Mouse (Mus musculus) heart, embryonic 14.5 days (tissue): ENCODE results near the gene Ebf1. TPM values are rescaled to one million over a fixed set of nuclear protein-coding genes. Genes with fewer than 3 reads are reported as not detected.

ENCODE experiments used
- ATAC-seq: fragments of 200-750 bp; cut with Nextera tagmentation; 2 replicates; pipeline ENCODE4 v1.8.0; 2017; ENCODE audit warnings: low read depth, moderate TSS enrichment; ENCODE audit not compliant: insufficient number of reproducible peaks, insufficient read depth, low FRiP score
- H3K27ac ChIP-seq, 2 experiments: fragments of 200-500 bp in 1 of 2; fragments of 300-500 bp in 1 of 2; sonication (generic) in 1 of 2; replicated peaks in 1 of 2; 2 replicates each; pipeline ENCODE4 v1.5.1; 2012 to 2014; ENCODE audit warnings: low read depth in 2 of 2, low read length in 2 of 2, control low read depth in 1 of 2, mild to moderate bottlenecking in 1 of 2, mixed read lengths in 1 of 2; ENCODE audit not compliant: control insufficient read depth in 1 of 2, insufficient read depth in 1 of 2
- H3K27me3 ChIP-seq: fragments of 300-500 bp; sonication (generic); 2 replicates; pipeline ENCODE4 v1.6.1; 2014; ENCODE audit warnings: mild to moderate bottlenecking, low read length, control low read depth; ENCODE audit not compliant: control insufficient read depth, insufficient read depth
- H3K36me3 ChIP-seq: fragments of 300-500 bp; sonication (generic); 2 replicates; pipeline ENCODE4 v1.6.1; 2014; ENCODE audit warnings: mild to moderate bottlenecking, control low read depth, low read length, mixed read lengths; ENCODE audit not compliant: control insufficient read depth, insufficient read depth
- H3K4me1 ChIP-seq, 2 experiments: fragments of 200-500 bp in 1 of 2; fragments of 300-500 bp in 1 of 2; sonication (generic) in 1 of 2; 2 replicates each; pipeline ENCODE4 v1.6.1; 2012 to 2014; ENCODE audit warnings: low read length in 2 of 2, control low read depth in 1 of 2, mixed read lengths in 1 of 2; ENCODE audit not compliant: control insufficient read depth in 2 of 2, insufficient read depth in 2 of 2
- H3K4me2 ChIP-seq: fragments of 300-500 bp; sonication (generic); 2 replicates; pipeline ENCODE4 v1.6.1; 2014; ENCODE audit warnings: mild to moderate bottlenecking, low read length
- H3K4me3 ChIP-seq, 2 experiments: fragments of 200-500 bp in 1 of 2; fragments of 300-500 bp in 1 of 2; sonication (generic) in 1 of 2; 2 replicates each; pipeline ENCODE4 v1.5.1; 2012 to 2014; ENCODE audit warnings: low read length in 2 of 2, mild to moderate bottlenecking in 2 of 2, control low read depth in 1 of 2, low read depth in 1 of 2, moderate library complexity in 1 of 2; ENCODE audit not compliant: control insufficient read depth in 1 of 2, insufficient read depth in 1 of 2
- H3K9ac ChIP-seq: fragments of 300-500 bp; sonication (generic); 2 replicates; pipeline ENCODE4 v1.6.1; 2014; ENCODE audit warnings: mild to moderate bottlenecking, low read length
- H3K9me3 ChIP-seq: fragments of 300-500 bp; sonication (generic); 2 replicates; pipeline ENCODE4 v1.6.1; 2016; ENCODE audit warnings: low read length, control low read depth; ENCODE audit not compliant: control insufficient read depth
- WGBS: fragments of 180-500 bp; shearing (Covaris S2); extraction: QIAGEN DNeasy Blood & Tissue Kit; methylation state at CpG from one replicate; pipeline ENCODE4 v1.1.7; 2014; 5-methylcytosine and 5-hydroxymethylcytosine counted together
- polyA plus RNA-seq: library from polyadenylated mRNA; unstranded; fragments of >200 nt; fragmentation: Nextera tagmentation; extraction: Ambion mirVana; gene quantifications from 2 replicates; pipeline ENCODE4 v1.2.1, GENCODE M21; 2014

Ebf1 gene
- polyA plus RNA-seq, 1 experiment from 2014 or later, result 17.0 TPM

- H3K36me3 ChIP-seq, result no peaks in the 10 kb centered on the region
- H3K4me3 ChIP-seq, result no peak overlapping the region
- ATAC-seq, result no peak
- peak overlapping the region in 1 of 2 experiments; percentile 78; a peak in 1 of 4 replicates for H3K27ac ChIP-seq
- no peaks in the 10 kb centered on the region for H3K9me3 ChIP-seq
- no peaks in the 10 kb centered on the region for H3K27me3 ChIP-seq
- peaks cover 10 to 39% of the 10 kb centered on the region in 2 experiments for H3K4me1 ChIP-seq
- 70% methylated on average over 12 of the region's 12 CpGs for WGBS
- H3K4me2 ChIP-seq, result no peak overlapping the region; the same call in 1 of the 2 replicates
- H3K9ac ChIP-seq, result no peak overlapping the region; the same call in 1 of the 2 replicates
Observed at GRCm38 (mm10) chr11:44686378-44686777, 69.3 kb downstream of the Ebf1 start.

GRCm38 (mm10) chr11:44688542-44688941 is 71.4 kb downstream of the Ebf1 start:
- no peaks in the 10 kb centered on the region for H3K9me3 ChIP-seq
- peaks cover 10 to 34% of the 10 kb centered on the region in 2 experiments for H3K4me1 ChIP-seq
- no peaks in the 10 kb centered on the region for H3K27me3 ChIP-seq
- WGBS, result 72% methylated on average over 3 of the region's 3 CpGs
- no peak overlapping the region for H3K4me2 ChIP-seq
- no peak overlapping the region for H3K4me3 ChIP-seq
- ATAC-seq, result no peak
- H3K9ac ChIP-seq, result no peak overlapping the region
- no peaks in the 10 kb centered on the region for H3K36me3 ChIP-seq
- H3K27ac ChIP-seq, result no peak overlapping the region

GRCm38 (mm10) chr11:44689571-44690264 is 72.6 kb downstream of the Ebf1 start:
- Histone ChIP-seq H3K4me3 (no peak overlapping the region), H3K4me2 (no peak overlapping the region), H3K36me3 (no peaks in the 10 kb centered on the region), H3K9me3 (no peaks in the 10 kb centered on the region), H3K9ac (no peak overlapping the region), H3K27me3 (no peaks in the 10 kb centered on the region), H3K27ac (no peak overlapping the region), H3K4me1 (peaks cover 10 to 24% of the 10 kb centered on the region in 2 experiments)
- 64% methylated on average over 7 of the region's 7 CpGs for WGBS
- no peak for ATAC-seq

GRCm38 (mm10) chr11:44690265-44690572 is 73.1 kb downstream of the Ebf1 start:
- H3K9me3 ChIP-seq, result no peaks in the 10 kb centered on the region
- no peak overlapping the region for H3K4me2 ChIP-seq
- ATAC-seq, result no peak
- H3K27me3 ChIP-seq, result no peaks in the 10 kb centered on the region
- H3K4me1 ChIP-seq, result peaks cover 10 to 19% of the 10 kb centered on the region in 2 experiments
- no peak overlapping the region for H3K27ac ChIP-seq
- H3K4me3 ChIP-seq, result no peak overlapping the region
- no peaks in the 10 kb centered on the region for H3K36me3 ChIP-seq
- H3K9ac ChIP-seq, result no peak overlapping the region
- WGBS, result 70% methylated on average over 5 of the region's 5 CpGs

GRCm38 (mm10) chr11:44695416-44695815 is 78.3 kb downstream of the Ebf1 start:
- Histone ChIP-seq H3K27ac (no peak overlapping the region), H3K27me3 (no peaks in the 10 kb centered on the region), H3K9me3 (no peaks in the 10 kb centered on the region), H3K4me2 (no peak overlapping the region), H3K4me1 (peaks cover 5 to 8% of the 10 kb centered on the region in 2 experiments; a peak in 3 of 4 replicates), H3K36me3 (no peaks in the 10 kb centered on the region), H3K9ac (no peak overlapping the region), H3K4me3 (no peak overlapping the region)
- no peak for ATAC-seq
- WGBS, result 92% methylated on average over 9 of the region's 9 CpGs

GRCm38 (mm10) chr11:44696539-44697201 is 79.6 kb downstream of the Ebf1 start:
- no peaks in the 10 kb centered on the region for H3K27me3 ChIP-seq
- ATAC-seq, result no peak
- peak overlapping the region; percentile 6; the same call in 1 of the 2 replicates for H3K9ac ChIP-seq
- no peaks in the 10 kb centered on the region for H3K9me3 ChIP-seq
- peak overlapping the region; percentile 64 for H3K4me2 ChIP-seq
- H3K36me3 ChIP-seq, result no peaks in the 10 kb centered on the region
- peaks cover 5 to 8% of the 10 kb centered on the region in 2 experiments; a peak in 3 of 4 replicates for H3K4me1 ChIP-seq
- 19% methylated on average over 16 of the region's 16 CpGs for WGBS
- peak overlapping the region; percentile 21 to 22; a peak in 2 of 4 replicates for H3K4me3 ChIP-seq
- no peak overlapping the region for H3K27ac ChIP-seq

- Histone ChIP-seq H3K27ac (no peak overlapping the region), H3K4me2 (no peak overlapping the region), H3K9ac (no peak overlapping the region), H3K4me1 (peaks cover 5 to 8% of the 10 kb centered on the region in 2 experiments; a peak in 3 of 4 replicates), H3K36me3 (no peaks in the 10 kb centered on the region), H3K4me3 (no peak overlapping the region), H3K9me3 (no peaks in the 10 kb centered on the region), H3K27me3 (no peaks in the 10 kb centered on the region)
- 74% methylated on average over 4 of the region's 4 CpGs for WGBS
- ATAC-seq, result no peak
Observed at GRCm38 (mm10) chr11:44700181-44700580, 83.1 kb downstream of the Ebf1 start.
